10 mouse cellular contexts compared by ENCODE assay signal in the genomic region with DNA sequence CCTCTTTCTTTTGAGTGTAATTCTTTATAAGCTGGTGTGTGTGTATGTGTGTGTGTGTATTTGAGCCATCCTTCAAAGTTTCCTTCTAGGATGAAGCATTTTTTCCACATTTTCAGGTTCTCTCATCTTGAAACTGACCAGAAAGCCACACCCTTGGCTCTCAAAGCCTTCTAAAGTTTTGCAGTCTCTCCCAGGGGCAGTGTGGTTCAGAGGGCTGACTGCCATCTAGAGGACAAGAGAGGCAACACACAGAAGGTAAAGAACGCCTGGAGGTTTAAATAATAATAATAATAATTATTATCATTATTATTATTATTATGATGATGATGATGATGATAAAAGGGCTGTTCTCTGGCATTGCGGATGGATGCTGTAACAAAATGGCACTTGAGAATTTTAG.
A peak's percentile ranks its signal among the peaks of the same experiment; 100 is the strongest.
DNase-seq lines count a peak whose midpoint lies in the region; ATAC-seq lines count a peak whose summit lies in the region.
"Had no signal": no experiment of that assay in that cellular context is flagged by ENCODE, and none has a peak within 500 bp of the region (broad histone marks: within the 10 kb centered on the region; RNA-seq: fewer than 3 reads in every experiment).

No protein-coding gene starts in this region.

- no peaks in the 10 kb centered on the region for H3K36me3 ChIP-seq in forebrain, embryonic 13.5 days (ENCODE audit: poor library complexity, severe bottlenecking)
- no peaks in the 10 kb centered on the region for H3K36me3 ChIP-seq in forebrain, embryonic 10.5 days (replicated peaks)
- no peaks in the 10 kb centered on the region for H3K36me3 ChIP-seq in limb, embryonic 13.5 days
- no peaks in the 10 kb centered on the region for H3K36me3 ChIP-seq in limb, embryonic 10.5 days
- H3K36me3 ChIP-seq: G1E had no signal

- H3K27ac ChIP-seq in forebrain, embryonic 13.5 days: no peak overlapping the region
- H3K27ac ChIP-seq in forebrain, embryonic 10.5 days: no peak overlapping the region
- H3K27ac ChIP-seq in limb, embryonic 13.5 days: no peak overlapping the region
- H3K27ac ChIP-seq in limb, embryonic 10.5 days: no peak overlapping the region

- H3K9ac ChIP-seq in forebrain, embryonic 13.5 days: no peak overlapping the region
- no peak overlapping the region for H3K9ac ChIP-seq in limb, embryonic 13.5 days

- H3K27me3 ChIP-seq in forebrain, embryonic 13.5 days: no peaks in the 10 kb centered on the region
- H3K27me3 ChIP-seq in forebrain, embryonic 10.5 days (ENCODE audit: poor library complexity, severe bottlenecking): no peaks in the 10 kb centered on the region
- H3K27me3 ChIP-seq in limb, embryonic 13.5 days: no peaks in the 10 kb centered on the region
- H3K27me3 ChIP-seq in limb, embryonic 10.5 days (ENCODE audit: low read depth, poor library complexity, severe bottlenecking): no peaks in the 10 kb centered on the region

- H3K9me3 ChIP-seq in forebrain, embryonic 13.5 days (replicated peaks): no peaks in the 10 kb centered on the region
- no peaks in the 10 kb centered on the region for H3K9me3 ChIP-seq in forebrain, embryonic 10.5 days
- no peaks in the 10 kb centered on the region for H3K9me3 ChIP-seq in limb, embryonic 13.5 days
- no peaks in the 10 kb centered on the region for H3K9me3 ChIP-seq in limb, embryonic 10.5 days (replicated peaks)

- H3K4me2 ChIP-seq in forebrain, embryonic 13.5 days: no peak overlapping the region
- no peak overlapping the region for H3K4me2 ChIP-seq in limb, embryonic 13.5 days (replicated peaks)

- WGBS in forebrain, embryonic 13.5 days: 75% methylated on average over 2 of the region's 2 CpGs
- WGBS in forebrain, embryonic 10.5 days: 71% methylated on average over 2 of the region's 2 CpGs
- WGBS in limb, embryonic 13.5 days: 62% methylated on average over 2 of the region's 2 CpGs
- 65% methylated on average over 2 of the region's 2 CpGs for WGBS in limb, embryonic 10.5 days

- no peaks in the 10 kb centered on the region for H3K4me1 ChIP-seq in forebrain, embryonic 13.5 days
- H3K4me1 ChIP-seq in forebrain, embryonic 10.5 days: no peaks in the 10 kb centered on the region
- no peaks in the 10 kb centered on the region for H3K4me1 ChIP-seq in limb, embryonic 13.5 days
- no peaks in the 10 kb centered on the region for H3K4me1 ChIP-seq in limb, embryonic 10.5 days

- no peak overlapping the region for H3K4me3 ChIP-seq in forebrain, embryonic 13.5 days
- no peak overlapping the region for H3K4me3 ChIP-seq in forebrain, embryonic 10.5 days
- H3K4me3 ChIP-seq in limb, embryonic 13.5 days: no peak overlapping the region
- H3K4me3 ChIP-seq in limb, embryonic 10.5 days: no peak overlapping the region

- peak; percentile 65; the same call in 1 of the 2 replicates for ATAC-seq in forebrain, embryonic 13.5 days
- peak; percentile 44; the same call in 1 of the 2 replicates for ATAC-seq in limb, embryonic 13.5 days (ENCODE audit: low FRiP score, low read depth)

- no peak for DNase-seq in forebrain, embryonic 10.5 days (ENCODE audit: extremely low spot score, low spot score)
- DNase-seq in limb, embryonic 10.5 days (ENCODE audit: low spot score): no peak
- peak; percentile 28 for DNase-seq in R1 (ENCODE audit: low read depth, low spot score)
- DNase-seq in lung, postnatal 14 days: peak; percentile 2
- no peak for DNase-seq in right cerebral cortex, postnatal 4 days
- DNase-seq in thymus, postnatal 36 days: no peak
- DNase-seq: kidney, postnatal 25 days had no signal

Comparison
In these comparisons a context has a peak if more than half of its experiments do, and no peak if none do; other contexts are left out.
1. DNase-seq: peak in R1 (single experiment) and lung, postnatal 14 days (single experiment); none in forebrain, embryonic 10.5 days (single experiment), limb, embryonic 10.5 days (single experiment), right cerebral cortex, postnatal 4 days (single experiment) and thymus, postnatal 36 days (0 of 2).